Mouse (Mus musculus): ENCODE measurements around the gene Klrb1b. TPM values are rescaled to one million over a fixed set of nuclear protein-coding genes. Genes with fewer than 3 reads are reported as not detected.

The Klrb1b gene
- polyA plus RNA-seq (2012; rRNA removed) = 0.19 and 1.00 TPM in 2 replicates

DNA sequence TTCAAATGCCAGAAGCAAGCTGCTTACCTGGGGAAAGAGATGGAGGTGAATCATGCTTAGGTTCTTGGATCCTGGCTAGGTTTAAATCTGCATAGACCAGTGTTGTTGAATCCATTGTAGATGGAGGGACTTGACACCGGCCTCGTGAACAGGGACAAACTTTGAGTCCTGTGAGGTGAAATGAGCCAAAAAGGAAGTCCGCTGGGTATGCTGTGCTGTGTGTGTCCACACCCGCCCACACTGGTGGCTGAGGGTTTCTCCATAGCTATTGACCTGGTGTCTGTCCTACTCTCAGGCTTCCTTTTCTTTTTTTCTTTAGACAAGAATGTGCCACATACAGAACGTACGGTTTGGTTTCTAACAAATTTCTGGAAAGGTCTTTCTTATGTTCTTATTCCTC is at the start of gene Klrb1b, which contains the start of gene Gm44511:
TSS of gene Klrb1b (minus strand) at position 200 of the 400 bp plus-strand sequence.
TSS of gene Gm44511 (minus strand) at position 184 of the 400 bp plus-strand sequence.

DNA sequence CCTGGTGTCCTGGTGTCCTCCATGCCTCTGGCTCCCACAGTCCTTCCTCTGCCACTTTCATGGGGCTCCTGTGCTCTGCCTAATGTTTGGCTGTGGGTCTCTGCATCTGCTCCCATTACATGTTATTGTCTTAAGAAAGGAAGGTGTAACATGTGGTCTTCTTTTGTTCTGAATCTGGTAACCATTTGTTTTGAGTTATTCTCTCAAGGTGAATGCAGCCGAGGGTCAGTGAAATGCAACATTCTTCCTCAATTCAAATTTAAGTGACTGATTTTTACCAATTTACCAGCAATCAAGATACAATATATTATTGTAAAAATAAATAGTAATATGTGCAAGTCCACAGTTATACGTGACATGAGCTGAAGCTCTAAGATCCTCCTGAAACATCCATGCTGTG is 37.0 kb downstream of the Klrb1b start, which contains the start of gene Klrb1c:
TSS of gene Klrb1c (minus strand) at position 101 of the 400 bp plus-strand sequence.

Other genes starting within 250 kb of the Klrb1b start
- 0.13 and 0.21 TPM in 2 replicates for gene A2ml1, start 244.7 kb downstream of the Klrb1b start, polyA plus RNA-seq (2012; rRNA removed)
- gene Klrb1a, start 202.8 kb downstream of the Klrb1b start, polyA plus RNA-seq (2012; rRNA removed) = 0.33 TPM in 1 of 2 replicates, not detected in the other
- gene Clec2h, start 163.9 kb downstream of the Klrb1b start, polyA plus RNA-seq (2012; rRNA removed) = 47.6 and 59.4 TPM in 2 replicates
- gene Klrb1, start 103.3 kb downstream of the Klrb1b start, polyA plus RNA-seq (2012; rRNA removed) = not detected in 2 replicates
- gene Klrb1c, start 37.1 kb downstream of the Klrb1b start, polyA plus RNA-seq (2012; rRNA removed) = 0.19 and 0.22 TPM in 2 replicates
- 0.45 TPM in 1 of 2 replicates, not detected in the other for gene Gm44511, start within 50 bp of the Klrb1b start, polyA plus RNA-seq (2012; rRNA removed)
- gene Clec2i, start 61.3 kb upstream of the Klrb1b start, polyA plus RNA-seq (2012; rRNA removed) = 0.08 and 0.20 TPM in 2 replicates
- gene BC035044, start 64.8 kb upstream of the Klrb1b start, polyA plus RNA-seq (2012; rRNA removed) = 0.22 and 0.53 TPM in 2 replicates
- gene Clec2g, start 108.0 kb upstream of the Klrb1b start, polyA plus RNA-seq (2012; rRNA removed) = 0.38 TPM in 1 of 2 replicates, not detected in the other
- gene Klrb1f, start 219.6 kb upstream of the Klrb1b start, polyA plus RNA-seq (2012; rRNA removed) = 0.10 and 0.16 TPM in 2 replicates

Data from colon, adult 2 months (tissue).